Mouse (Mus musculus) limb, embryonic 15.5 days (tissue): Measurements from ENCODE around the gene Plekhm3. TPM values are rescaled to one million over a fixed set of nuclear protein-coding genes. Genes with fewer than 3 reads are reported as not detected.
A peak's percentile ranks its signal among the peaks of the same experiment; 100 is the strongest.

Source experiments
- ATAC-seq: fragments of 200-750 bp; cut with Nextera tagmentation; 2 replicates; pipeline ENCODE4 v1.8.0; 2017; ENCODE audit warnings: low read depth, moderate TSS enrichment; ENCODE audit not compliant: insufficient number of reproducible peaks, low FRiP score, low TSS enrichment
- H3K27ac ChIP-seq: fragments of 300-500 bp; sonication (generic); 2 replicates; pipeline ENCODE4 v1.5.1; 2015; ENCODE audit warnings: moderate library complexity, mild to moderate bottlenecking, inconsistent platforms
- H3K27me3 ChIP-seq: fragments of 300-500 bp; sonication (generic); 2 replicates; pipeline ENCODE4 v1.6.1; 2015; ENCODE audit warnings: inconsistent platforms
- H3K36me3 ChIP-seq: fragments of 300-500 bp; sonication (generic); 2 replicates; pipeline ENCODE4 v1.6.1; 2015; ENCODE audit warnings: inconsistent platforms
- H3K4me1 ChIP-seq: fragments of 300-500 bp; sonication (generic); 2 replicates; pipeline ENCODE4 v1.6.1; 2015; ENCODE audit warnings: inconsistent platforms
- H3K4me2 ChIP-seq: fragments of 300-500 bp; sonication (generic); 2 replicates; pipeline ENCODE4 v1.6.1; 2015; ENCODE audit warnings: mild to moderate bottlenecking, inconsistent platforms
- H3K4me3 ChIP-seq: fragments of 300-500 bp; sonication (generic); 2 replicates; pipeline ENCODE4 v1.5.1; 2015; ENCODE audit warnings: mild to moderate bottlenecking, inconsistent platforms
- H3K9ac ChIP-seq: fragments of 300-500 bp; sonication (generic); 2 replicates; pipeline ENCODE4 v1.6.1; 2015; ENCODE audit warnings: inconsistent platforms
- H3K9me3 ChIP-seq: fragments of 300-500 bp; sonication (generic); 2 replicates; pipeline ENCODE4 v1.6.1; 2016; ENCODE audit warnings: inconsistent platforms
- WGBS: fragments of 180-500 bp; shearing (Covaris S2); methylation state at CpG from one replicate; pipeline ENCODE4 v1.1.7; 2015; 5-methylcytosine and 5-hydroxymethylcytosine counted together
- polyA plus RNA-seq: library from polyadenylated mRNA; unstranded; fragments of >200 nt; fragmentation: Nextera tagmentation; extraction: Ambion mirVana; gene quantifications from 2 replicates; pipeline ENCODE4 v1.2.1, GENCODE M21; 2015

The Plekhm3 gene
- polyA plus RNA-seq, 1 experiment from 2014 or later = 6.6 TPM

DNA sequence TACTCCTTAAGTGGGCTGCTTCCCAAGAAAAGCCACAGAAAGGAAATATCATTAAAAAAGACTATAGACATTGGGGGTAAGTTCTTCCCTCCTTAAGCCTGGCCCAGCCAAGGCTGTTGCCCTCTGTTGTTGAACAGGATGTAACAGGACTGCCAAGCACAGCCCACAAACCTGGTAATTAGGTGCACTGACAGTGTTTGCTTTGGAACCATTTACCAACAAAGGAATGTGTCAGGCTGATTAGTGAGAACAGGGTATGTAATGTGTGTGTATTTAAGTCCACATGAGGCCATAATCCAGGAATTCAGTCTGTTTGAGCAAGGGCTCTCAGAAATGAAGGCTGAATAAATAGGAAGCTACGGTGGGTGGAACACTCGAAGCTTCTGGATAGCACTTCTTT is 147.5 kb downstream of the Plekhm3 start:
- no peak overlapping the region for H3K4me2 ChIP-seq
- 0 out of 2 replicates have a peak overlapping the region, but pooled peaks have one; percentile 5 for H3K27ac ChIP-seq
- no peaks in the 10 kb centered on the region for H3K9me3 ChIP-seq
- no peak overlapping the region for H3K4me3 ChIP-seq
- H3K4me1 ChIP-seq = peaks cover 11% of the 10 kb centered on the region
- H3K27me3 ChIP-seq = no peaks in the 10 kb centered on the region
- H3K9ac ChIP-seq = no peak overlapping the region
- H3K36me3 ChIP-seq = no peaks in the 10 kb centered on the region
- 35% methylated on average over 2 of the region's 2 CpGs for WGBS
- peak; percentile 82 for ATAC-seq

GRCm38 (mm10) chr1:64807766-64808165 is 148.9 kb downstream of the Plekhm3 start:
- H3K27ac ChIP-seq = no peak overlapping the region
- H3K27me3 ChIP-seq = no peaks in the 10 kb centered on the region
- 15% methylated on average over 1 of the region's 1 CpGs for WGBS
- no peak overlapping the region for H3K9ac ChIP-seq
- H3K36me3 ChIP-seq = no peaks in the 10 kb centered on the region
- no peak overlapping the region for H3K4me2 ChIP-seq
- H3K9me3 ChIP-seq = no peaks in the 10 kb centered on the region
- peaks cover 11% of the 10 kb centered on the region for H3K4me1 ChIP-seq
- no peak for ATAC-seq
- H3K4me3 ChIP-seq = no peak overlapping the region

- no peak overlapping the region for H3K9ac ChIP-seq
- H3K27ac ChIP-seq = no peak overlapping the region
- H3K4me2 ChIP-seq = no peak overlapping the region
- no peak overlapping the region for H3K4me3 ChIP-seq
- no peaks in the 10 kb centered on the region for H3K36me3 ChIP-seq
- ATAC-seq = no peak
- no peaks in the 10 kb centered on the region for H3K27me3 ChIP-seq
- 53% methylated on average over 2 of the region's 2 CpGs for WGBS
- no peaks in the 10 kb centered on the region for H3K9me3 ChIP-seq
- H3K4me1 ChIP-seq = peaks cover 11% of the 10 kb centered on the region
Measured at GRCm38 (mm10) chr1:64805217-64805616, 151.4 kb downstream of the Plekhm3 start.

DNA sequence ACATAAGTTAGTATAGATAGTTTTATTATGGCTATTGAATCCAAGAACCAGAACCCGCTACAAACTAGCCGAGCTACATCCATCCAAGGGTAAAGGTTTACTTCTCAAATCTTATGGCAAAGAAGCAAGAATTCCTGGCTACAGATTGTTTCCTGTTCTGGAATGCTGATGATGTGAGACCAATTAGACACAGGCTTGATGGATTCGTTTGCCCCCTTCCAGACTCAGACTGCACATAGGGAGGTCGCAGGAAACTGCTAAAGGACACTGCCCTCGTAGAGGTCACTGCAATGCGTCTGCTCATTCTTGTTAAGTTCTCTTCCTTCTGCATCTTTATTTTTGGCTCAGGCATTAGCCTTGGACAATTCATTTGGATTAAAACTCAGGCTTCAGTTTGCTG is 154.0 kb downstream of the Plekhm3 start:
- H3K4me1 ChIP-seq = peaks cover 5% of the 10 kb centered on the region; the same call in 1 of the 2 replicates
- H3K27ac ChIP-seq = no peak overlapping the region
- no peaks in the 10 kb centered on the region for H3K36me3 ChIP-seq
- WGBS = 33% methylated on average over 6 of the region's 6 CpGs
- no peak overlapping the region for H3K9ac ChIP-seq
- H3K27me3 ChIP-seq = no peaks in the 10 kb centered on the region
- no peak overlapping the region for H3K4me3 ChIP-seq
- no peak for ATAC-seq
- H3K9me3 ChIP-seq = no peaks in the 10 kb centered on the region
- H3K4me2 ChIP-seq = no peak overlapping the region

DNA sequence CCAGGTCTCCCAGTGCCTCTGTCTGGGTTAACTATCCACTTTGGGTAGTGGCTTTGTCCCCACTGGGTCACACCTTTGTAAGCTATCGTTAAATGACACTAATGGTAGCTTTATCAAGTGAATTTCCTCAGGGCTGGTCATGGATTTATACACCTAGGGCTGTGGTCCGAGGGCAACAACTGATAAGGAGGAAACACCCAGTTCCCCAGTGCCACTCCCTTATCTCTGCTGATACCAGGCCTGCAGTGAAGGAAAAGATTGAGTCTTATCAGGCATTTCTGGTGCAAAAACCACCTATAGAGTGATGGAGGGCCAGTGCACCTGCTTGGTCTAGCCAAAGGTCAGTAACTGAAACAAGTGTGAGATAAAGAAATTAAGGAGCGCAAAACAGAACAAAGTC is 159.0 kb downstream of the Plekhm3 start:
- no peaks in the 10 kb centered on the region for H3K36me3 ChIP-seq
- 87% methylated on average over 3 of the region's 3 CpGs for WGBS
- H3K27ac ChIP-seq = no peak overlapping the region

GRCm38 (mm10) chr1:64796867-64797582 is 159.6 kb downstream of the Plekhm3 start:
- Histone ChIP-seq H3K9ac (no peak overlapping the region), H3K27me3 (no peaks in the 10 kb centered on the region), H3K36me3 (no peaks in the 10 kb centered on the region), H3K4me2 (no peak overlapping the region), H3K9me3 (no peaks in the 10 kb centered on the region), H3K27ac (no peak overlapping the region), H3K4me1 (peaks cover 18% of the 10 kb centered on the region), H3K4me3 (no peak overlapping the region)
- ATAC-seq = no peak
- WGBS = 79% methylated on average over 6 of the region's 6 CpGs

More for the DNA sequence above, 159.0 kb downstream of the Plekhm3 start:
- no peaks in the 10 kb centered on the region for H3K9me3 ChIP-seq
- no peak overlapping the region for H3K9ac ChIP-seq
- no peak for ATAC-seq
- no peak overlapping the region for H3K4me3 ChIP-seq
- no peak overlapping the region for H3K4me2 ChIP-seq
- peaks cover 16% of the 10 kb centered on the region for H3K4me1 ChIP-seq
- no peaks in the 10 kb centered on the region for H3K27me3 ChIP-seq

GRCm38 (mm10) chr1:64795284-64796040 is 161.2 kb downstream of the Plekhm3 start:
- Histone ChIP-seq H3K4me3 (no peak overlapping the region), H3K27me3 (no peaks in the 10 kb centered on the region), H3K27ac (no peak overlapping the region), H3K4me1 (peaks cover 31% of the 10 kb centered on the region), H3K4me2 (no peak overlapping the region), H3K9me3 (no peaks in the 10 kb centered on the region), H3K9ac (no peak overlapping the region), H3K36me3 (no peaks in the 10 kb centered on the region)
- 46% methylated on average over 8 of the region's 8 CpGs for WGBS
- ATAC-seq = 0 out of 2 replicates have a peak, but pooled peaks have one; percentile 41

DNA sequence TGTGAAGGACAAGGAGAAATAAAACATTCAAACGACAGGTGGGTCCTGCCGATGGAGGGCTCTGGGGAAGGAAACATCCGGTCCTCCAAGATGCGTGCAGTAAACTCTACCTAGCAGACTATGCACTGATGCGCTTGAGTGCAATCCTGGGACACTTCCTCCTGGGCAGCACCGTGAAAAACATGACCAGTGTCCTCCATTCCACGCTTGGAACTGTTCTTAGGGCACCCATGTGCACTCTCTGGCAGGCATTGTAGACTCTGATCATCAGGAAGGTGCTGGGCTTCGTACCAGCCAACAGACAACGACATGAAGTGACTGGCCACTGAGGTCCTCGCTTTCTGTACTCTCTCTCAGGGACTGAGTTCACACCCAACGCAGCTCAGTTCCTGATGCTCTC is 162.5 kb downstream of the Plekhm3 start:
- 92% methylated on average over 11 of the region's 11 CpGs for WGBS
- H3K36me3 ChIP-seq = no peaks in the 10 kb centered on the region
- no peak overlapping the region for H3K9ac ChIP-seq

GRCm38 (mm10) chr1:64793234-64793530 is 163.4 kb downstream of the Plekhm3 start:
- Histone ChIP-seq H3K4me2 (no peak overlapping the region), H3K27ac (peak overlapping the region; percentile 80), H3K36me3 (no peaks in the 10 kb centered on the region), H3K27me3 (no peaks in the 10 kb centered on the region), H3K9ac (no peak overlapping the region), H3K4me1 (peaks cover 31% of the 10 kb centered on the region), H3K9me3 (no peaks in the 10 kb centered on the region), H3K4me3 (no peak overlapping the region)
- 53% methylated on average over 4 of the region's 4 CpGs for WGBS
- ATAC-seq = no peak

More for the DNA sequence above, 162.5 kb downstream of the Plekhm3 start:
- Histone ChIP-seq H3K9me3 (no peaks in the 10 kb centered on the region), H3K27me3 (no peaks in the 10 kb centered on the region), H3K4me1 (peaks cover 31% of the 10 kb centered on the region), H3K4me2 (no peak overlapping the region), H3K4me3 (no peak overlapping the region), H3K27ac (no peak overlapping the region)
- ATAC-seq = no peak

- Histone ChIP-seq H3K4me2 (no peak overlapping the region), H3K27me3 (no peaks in the 10 kb centered on the region), H3K36me3 (no peaks in the 10 kb centered on the region), H3K4me1 (peaks cover 33% of the 10 kb centered on the region), H3K27ac (peak overlapping the region; percentile 80), H3K9ac (no peak overlapping the region), H3K4me3 (no peak overlapping the region), H3K9me3 (no peaks in the 10 kb centered on the region)
- 56% methylated on average over 11 of the region's 11 CpGs for WGBS
- no peak for ATAC-seq
Measured at GRCm38 (mm10) chr1:64792521-64793233, 163.9 kb downstream of the Plekhm3 start.

DNA sequence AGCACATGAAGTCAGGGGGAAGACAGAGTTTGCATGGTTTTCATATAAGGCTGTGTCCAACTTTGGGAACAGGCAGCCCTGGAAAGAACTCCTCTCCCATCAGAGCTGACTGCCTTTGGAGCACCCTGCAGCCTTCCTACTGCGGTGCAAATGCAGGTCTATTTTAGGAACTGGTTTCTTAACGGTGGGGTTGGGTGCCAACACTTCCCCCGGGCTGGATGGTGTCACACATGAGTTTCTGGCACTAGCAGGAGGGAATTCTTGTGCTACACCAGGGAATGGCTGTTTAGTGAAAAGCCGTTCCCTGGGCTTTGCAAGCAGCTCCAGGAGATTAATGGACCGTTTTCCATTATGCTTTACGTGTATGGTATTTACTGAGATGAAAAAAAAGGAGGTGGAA is 164.8 kb downstream of the Plekhm3 start:
- Histone ChIP-seq H3K4me1 (peaks cover 34% of the 10 kb centered on the region), H3K36me3 (no peaks in the 10 kb centered on the region), H3K27me3 (no peaks in the 10 kb centered on the region), H3K4me3 (no peak overlapping the region), H3K9ac (no peak overlapping the region), H3K4me2 (no peak overlapping the region), H3K27ac (peak overlapping the region; percentile 80), H3K9me3 (no peaks in the 10 kb centered on the region)
- ATAC-seq = no peak
- WGBS = 14% methylated on average over 6 of the region's 6 CpGs
